Mouse (Mus musculus) hindbrain, postnatal 0 days (tissue): ENCODE results near the gene Tmem270. TPM values are rescaled to one million over a fixed set of nuclear protein-coding genes. Genes with fewer than 3 reads are reported as not detected.

ENCODE experiments used
- ATAC-seq: fragments of 200-750 bp; cut with Nextera tagmentation; 2 replicates; pipeline ENCODE4 v1.8.0; 2017; ENCODE audit warnings: mild to moderate bottlenecking, moderate TSS enrichment, moderate library complexity
- DNase-seq: peaks from one replicate; pipeline ENCODE4 v3.0.0-alpha.2; 2015; ENCODE audit warnings: low spot score
- H3K27ac ChIP-seq: fragments of 300-500 bp; sonication (generic); 2 replicates; pipeline ENCODE4 v1.5.1; 2014; ENCODE audit warnings: mild to moderate bottlenecking
- H3K27me3 ChIP-seq: fragments of 300-500 bp; sonication (generic); 2 replicates; pipeline ENCODE4 v1.6.1; 2014; ENCODE audit warnings: low read length, mixed read lengths; ENCODE audit not compliant: insufficient read depth
- H3K36me3 ChIP-seq: fragments of 300-500 bp; sonication (generic); 2 replicates; pipeline ENCODE4 v1.6.1; 2014; ENCODE audit warnings: low read length, mixed read lengths; ENCODE audit not compliant: insufficient read depth
- H3K4me1 ChIP-seq: fragments of 300-500 bp; sonication (generic); 2 replicates; pipeline ENCODE4 v1.6.1; 2014; ENCODE audit warnings: antibody characterized with exemption, low read length, mixed read lengths; ENCODE audit not compliant: insufficient read depth
- H3K4me2 ChIP-seq: fragments of 300-500 bp; sonication (generic); 2 replicates; pipeline ENCODE4 v1.6.1; 2014; ENCODE audit warnings: low read depth, mild to moderate bottlenecking, low read length, moderate library complexity, mixed read lengths
- H3K4me3 ChIP-seq: fragments of 300-500 bp; sonication (generic); 2 replicates; pipeline ENCODE4 v1.5.1; 2014; ENCODE audit warnings: low read length
- H3K9ac ChIP-seq: fragments of 300-500 bp; sonication (generic); replicated peaks from 2 replicates; pipeline ENCODE4 v1.6.1; 2014; ENCODE audit warnings: mild to moderate bottlenecking, low read length, moderate library complexity, mixed read lengths
- H3K9me3 ChIP-seq: fragments of 300-500 bp; sonication (generic); 2 replicates; pipeline ENCODE4 v1.6.1; 2016; ENCODE audit warnings: low read length, mixed read lengths
- CTCF ChIP-seq: IDR thresholded peaks from 2 replicates; pipeline ENCODE4 v1.5.1; 2016; ENCODE audit warnings: antibody characterized with exemption, control low read depth, low read depth
- WGBS: fragments of 180-500 bp; shearing (Covaris S2); extraction: QIAGEN DNeasy Blood & Tissue Kit; methylation state at CpG from one replicate; pipeline ENCODE4 v1.1.7; 2014; 5-methylcytosine and 5-hydroxymethylcytosine counted together
- polyA plus RNA-seq: library from polyadenylated mRNA; unstranded; fragments of >200 nt; fragmentation: Nextera tagmentation; extraction: Ambion mirVana; gene quantifications from 2 replicates; pipeline ENCODE4 v1.2.1, GENCODE M21; 2015
- total RNA-seq: library from RNA; depleted of rRNA; stranded (reverse); fragments of >200 nt; gene quantifications from 2 replicates; pipeline ENCODE4 v1.2.3, GENCODE M21; 2014; rRNA removed

Tmem270 gene
- total RNA-seq (not detected in 2 replicates), polyA plus RNA-seq (not detected in 2 replicates)

- 0 out of 2 replicates have a peak, but pooled peaks have one; percentile 11 for ATAC-seq
- TF ChIP-seq CTCF, result no peak
- H3K36me3 ChIP-seq, result no peaks in the 10 kb centered on the region
Observed at GRCm38 (mm10) chr5:134906633-134907032, at the start of gene Tmem270. Gene Tmem270, minus strand, starts transcription at chr5:134906733.

GRCm38 (mm10) chr5:134955491-134955890 is 49.0 kb upstream of the Tmem270 start:
- Histone ChIP-seq H3K4me3 (no peak overlapping the region), H3K9ac (no peak overlapping the region), H3K27me3 (no peaks in the 10 kb centered on the region), H3K9me3 (no peaks in the 10 kb centered on the region), H3K27ac (no peak overlapping the region), H3K36me3 (no peaks in the 10 kb centered on the region), H3K4me1 (no peaks in the 10 kb centered on the region), H3K4me2 (no peak overlapping the region)
- 85% methylated on average over 5 of the region's 5 CpGs for WGBS
- no peak for DNase-seq
- TF ChIP-seq CTCF, result no peak
- ATAC-seq, result no peak

More at GRCm38 (mm10) chr5:134906633-134907032, at the start of gene Tmem270:
- DNase-seq, result no peak
- no peak within 1 kb of the TSS for H3K4me2 ChIP-seq
- WGBS, result 73% methylated on average over 6 of the region's 6 CpGs
- H3K9ac ChIP-seq, result no peak within 1 kb of the TSS
- H3K9me3 ChIP-seq, result no peaks in the 10 kb centered on the region
- no peak within 1 kb of the TSS for H3K27ac ChIP-seq
- no peaks in the 10 kb centered on the region for H3K4me1 ChIP-seq
- H3K27me3 ChIP-seq, result no peaks in the 10 kb centered on the region
- H3K4me3 ChIP-seq, result no peak within 1 kb of the TSS

- Histone ChIP-seq H3K36me3 (no peaks in the 10 kb centered on the region), H3K27me3 (no peaks in the 10 kb centered on the region), H3K9me3 (no peaks in the 10 kb centered on the region), H3K27ac (no peak overlapping the region), H3K4me3 (no peak overlapping the region), H3K9ac (no peak overlapping the region), H3K4me1 (no peaks in the 10 kb centered on the region), H3K4me2 (no peak overlapping the region)
- ATAC-seq (no peak), DNase-seq (no peak)
- WGBS, result 52% methylated on average over 19 of the region's 19 CpGs
- no peak for TF ChIP-seq CTCF
Observed at GRCm38 (mm10) chr5:134951053-134951884, 44.7 kb upstream of the Tmem270 start.

GRCm38 (mm10) chr5:134948085-134948439 is 41.5 kb upstream of the Tmem270 start:
- Histone ChIP-seq H3K27me3 (peaks cover 10% of the 10 kb centered on the region; the same call in 1 of the 2 replicates), H3K4me3 (no peak overlapping the region), H3K4me2 (no peak overlapping the region), H3K27ac (no peak overlapping the region), H3K36me3 (no peaks in the 10 kb centered on the region), H3K9ac (no peak overlapping the region), H3K4me1 (no peaks in the 10 kb centered on the region), H3K9me3 (no peaks in the 10 kb centered on the region)
- WGBS, result 66% methylated on average over 4 of the region's 4 CpGs
- DNase-seq (no peak), ATAC-seq (no peak)
- no peak for TF ChIP-seq CTCF

GRCm38 (mm10) chr5:134947420-134948084 is 41.0 kb upstream of the Tmem270 start:
- Histone ChIP-seq H3K27ac (no peak overlapping the region), H3K4me3 (no peak overlapping the region), H3K36me3 (no peaks in the 10 kb centered on the region), H3K9ac (no peak overlapping the region), H3K4me1 (no peaks in the 10 kb centered on the region), H3K4me2 (no peak overlapping the region), H3K27me3 (peaks cover 10% of the 10 kb centered on the region; the same call in 1 of the 2 replicates), H3K9me3 (no peaks in the 10 kb centered on the region)
- ATAC-seq (no peak), DNase-seq (no peak)
- no peak for TF ChIP-seq CTCF
- 70% methylated on average over 5 of the region's 5 CpGs for WGBS

GRCm38 (mm10) chr5:134946857-134947255 is 40.3 kb upstream of the Tmem270 start, which contains the start of gene Cldn4:
Gene Cldn4, minus strand, starts transcription at chr5:134946934.
- TF ChIP-seq CTCF, result no peak
- Histone ChIP-seq H3K4me2 (no peak within 1 kb of the TSS), H3K4me1 (no peaks in the 10 kb centered on the region), H3K27ac (no peak within 1 kb of the TSS), H3K9me3 (no peaks in the 10 kb centered on the region), H3K9ac (no peak within 1 kb of the TSS), H3K4me3 (no peak within 1 kb of the TSS), H3K36me3 (no peaks in the 10 kb centered on the region), H3K27me3 (peaks cover 10% of the 10 kb centered on the region; the same call in 1 of the 2 replicates)
- ATAC-seq (no peak), DNase-seq (no peak)
- 12% methylated on average over 11 of the region's 11 CpGs for WGBS
